7 mouse cellular contexts compared by ENCODE assay signal in the genomic region with DNA sequence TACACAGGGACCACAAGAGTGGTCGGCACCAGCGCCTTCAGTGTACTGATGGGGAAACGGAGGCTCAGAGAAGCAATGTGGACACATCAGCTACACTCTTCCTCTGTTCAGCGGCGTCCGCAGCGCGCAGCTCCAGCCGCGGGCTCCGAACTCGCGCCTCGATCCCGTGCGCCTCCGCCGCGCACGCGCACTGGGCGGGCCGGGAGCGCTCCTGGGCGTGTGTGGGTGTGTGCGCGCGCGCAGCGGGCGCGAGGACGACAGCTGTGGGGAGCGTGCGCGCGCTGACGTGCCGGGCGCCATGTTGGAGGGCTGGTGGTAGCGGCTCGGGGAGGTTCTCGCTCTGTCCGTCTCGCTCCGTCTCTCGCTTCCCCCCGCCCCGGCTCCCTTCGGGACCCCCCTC. TPM values are rescaled to one million over a fixed set of nuclear protein-coding genes. Genes with fewer than 3 reads are reported as not detected.
DNase-seq lines count a peak whose midpoint lies in the region; ATAC-seq lines count a peak whose summit lies in the region.

A gene (plus strand): TSS at position 268 of the 400 bp plus-strand sequence.

- H3K9ac ChIP-seq in embryonic facial prominence, embryonic 11.5 days (replicated peaks; ENCODE audit: low read length) = peak within 1 kb of the TSS; percentile 88
- peak within 1 kb of the TSS; percentile 90 for H3K9ac ChIP-seq in limb, embryonic 11.5 days (ENCODE audit: low read length)
- H3K9ac ChIP-seq in midbrain, embryonic 14.5 days (replicated peaks; ENCODE audit: low read length) = peak within 1 kb of the TSS; percentile 88

- DNase-seq in adrenal gland, postnatal 14 days = peak; percentile 96
- DNase-seq in embryonic facial prominence, embryonic 11.5 days (ENCODE audit: low spot score) = peak; percentile 94
- DNase-seq in heart, adult 11 months = peak; percentile 100
- DNase-seq in kidney, adult 18-20 months = peak; percentile 93
- peak; percentile 94 for DNase-seq in limb, embryonic 11.5 days (ENCODE audit: low spot score)
- peak; percentile 98 for DNase-seq in midbrain, embryonic 14.5 days
- DNase-seq in spleen, adult 18-20 months = peak; percentile 82 to 93

- no peaks in the 10 kb centered on the region for H3K9me3 ChIP-seq in embryonic facial prominence, embryonic 11.5 days (replicated peaks; ENCODE audit: control insufficient read depth, low read length)
- H3K9me3 ChIP-seq in limb, embryonic 11.5 days (ENCODE audit: control insufficient read depth, low read length) = no peaks in the 10 kb centered on the region
- no peaks in the 10 kb centered on the region for H3K9me3 ChIP-seq in midbrain, embryonic 14.5 days (ENCODE audit: control insufficient read depth, low read length)

- ATAC-seq in embryonic facial prominence, embryonic 11.5 days (replicated peaks; ENCODE audit: insufficient number of reproducible peaks, low FRiP score, low TSS enrichment, low read depth) = peak; percentile 87
- ATAC-seq in limb, embryonic 11.5 days (ENCODE audit: insufficient number of reproducible peaks, low FRiP score, low TSS enrichment, low read depth) = peak; percentile 92
- peak; percentile 96 for ATAC-seq in midbrain, embryonic 14.5 days (ENCODE audit: low FRiP score, low TSS enrichment)

- peaks cover 6% of the 10 kb centered on the region; the same call in 1 of the 2 replicates for H3K36me3 ChIP-seq in embryonic facial prominence, embryonic 11.5 days (replicated peaks; ENCODE audit: control insufficient read depth, insufficient read depth, low read depth, low read length)
- peaks cover 17% of the 10 kb centered on the region for H3K36me3 ChIP-seq in limb, embryonic 11.5 days (ENCODE audit: control insufficient read depth, insufficient read depth, low read length)
- H3K36me3 ChIP-seq in midbrain, embryonic 14.5 days (ENCODE audit: control insufficient read depth, insufficient read depth, low read length) = peaks cover 30% of the 10 kb centered on the region

- H3K27ac ChIP-seq in embryonic facial prominence, embryonic 11.5 days (replicated peaks; ENCODE audit: low read depth, low read length) = peak within 1 kb of the TSS; percentile 85
- H3K27ac ChIP-seq in limb, embryonic 11.5 days (replicated peaks; ENCODE audit: low read depth, low read length) = peak within 1 kb of the TSS; percentile 87
- peak within 1 kb of the TSS; percentile 90 for H3K27ac ChIP-seq in midbrain, embryonic 14.5 days (replicated peaks; ENCODE audit: low read depth, low read length)

- under 1% methylated on average over 44 of the region's 50 CpGs for whole genome bisulfite sequencing in embryonic facial prominence, embryonic 11.5 days
- WGBS in limb, embryonic 11.5 days = under 1% methylated on average over 40 of the region's 50 CpGs
- under 1% methylated on average over 38 of the region's 50 CpGs for WGBS in midbrain, embryonic 14.5 days

- H3K4me2 ChIP-seq in embryonic facial prominence, embryonic 11.5 days (ENCODE audit: low read depth, low read length) = peak within 1 kb of the TSS; percentile 40
- peak within 1 kb of the TSS; percentile 38 for H3K4me2 ChIP-seq in limb, embryonic 11.5 days (ENCODE audit: low read depth, severe bottlenecking)
- H3K4me2 ChIP-seq in midbrain, embryonic 14.5 days (ENCODE audit: low read length) = peak within 1 kb of the TSS; percentile 59

- no peaks in the 10 kb centered on the region for H3K4me1 ChIP-seq in embryonic facial prominence, embryonic 11.5 days (ENCODE audit: control insufficient read depth, insufficient read depth, low read length)
- H3K4me1 ChIP-seq in limb, embryonic 11.5 days (ENCODE audit: control insufficient read depth, insufficient read depth, low read length) = peaks cover 2% of the 10 kb centered on the region; the same call in 1 of the 2 replicates
- H3K4me1 ChIP-seq in midbrain, embryonic 14.5 days (ENCODE audit: control insufficient read depth, insufficient read depth, low read length) = peaks cover 19% of the 10 kb centered on the region

- no peaks in the 10 kb centered on the region for H3K27me3 ChIP-seq in embryonic facial prominence, embryonic 11.5 days (ENCODE audit: control insufficient read depth, insufficient read depth, low read length)
- H3K27me3 ChIP-seq in limb, embryonic 11.5 days (ENCODE audit: control insufficient read depth, insufficient read depth, low read length) = no peaks in the 10 kb centered on the region
- H3K27me3 ChIP-seq in midbrain, embryonic 14.5 days (ENCODE audit: control insufficient read depth, insufficient read depth, low read length) = no peaks in the 10 kb centered on the region

- peak within 1 kb of the TSS; percentile 77 for H3K4me3 ChIP-seq in embryonic facial prominence, embryonic 11.5 days (ENCODE audit: low read depth, low read length)
- H3K4me3 ChIP-seq in limb, embryonic 11.5 days (ENCODE audit: low read depth, low read length) = peak within 1 kb of the TSS; percentile 82
- H3K4me3 ChIP-seq in midbrain, embryonic 14.5 days (replicated peaks; ENCODE audit: low read depth, low read length) = peak within 1 kb of the TSS; percentile 77

RNA-seq across cellular contexts. Expression of the gene that starts here (rescaled TPM):
- 76.3 and 96.5 TPM in 2 replicates for total RNA-seq in adrenal gland, postnatal 14 days (2021)
- polyA plus RNA-seq in embryonic facial prominence, embryonic 11.5 days (2014; fragmentation: Nextera tagmentation; extraction: Ambion mirVana) = 33.1 and 35.5 TPM in 2 replicates
- polyA plus RNA-seq in limb, embryonic 11.5 days (2014; fragmentation: Nextera tagmentation; extraction: Ambion mirVana) = 38.0 and 41.6 TPM in 2 replicates
- 28.0 and 35.2 TPM in 2 replicates for polyA plus RNA-seq in midbrain, embryonic 14.5 days (2014; fragmentation: Nextera tagmentation; extraction: Ambion mirVana)

Comparison
In these comparisons a context has a peak if more than half of its experiments do, and no peak if none do; other contexts are left out.
1. Peak in every context shown above with its lines: DNase-seq, ATAC-seq, H3K4me3 ChIP-seq and H3K27ac ChIP-seq.